Mouse (Mus musculus): ENCODE measurements around the gene Dsp.

Dsp gene

GRCm38 (mm10) chr13:38193406-38193805, 42.3 kb downstream of the Dsp start:
- no peak for DNase-seq (ENCODE audit: low read depth, low spot score)

- DNase-seq (ENCODE audit: low read depth, low spot score): no peak
Observed at GRCm38 (mm10) chr13:38201413-38201812, 50.3 kb downstream of the Dsp start.

- DNase-seq (ENCODE audit: low read depth, low spot score): no peak
Observed at GRCm38 (mm10) chr13:38204171-38204570, 53.1 kb downstream of the Dsp start.

- DNase-seq (ENCODE audit: low read depth, low spot score): peak; percentile 90
Observed at GRCm38 (mm10) chr13:38204702-38205482, 53.8 kb downstream of the Dsp start, which contains the start of gene Snrnp48. Snrnp48 (plus strand) TSS chr13:38204938.

- no peak for DNase-seq (ENCODE audit: low read depth, low spot score)
Observed at GRCm38 (mm10) chr13:38211122-38211521, 60.0 kb downstream of the Dsp start.

GRCm38 (mm10) chr13:38218686-38219085, 67.6 kb downstream of the Dsp start:
- DNase-seq (ENCODE audit: low read depth, low spot score): no peak

GRCm38 (mm10) chr13:38220331-38220730, 69.2 kb downstream of the Dsp start:
- DNase-seq (ENCODE audit: low read depth, low spot score): peak; percentile 20

GRCm38 (mm10) chr13:38230177-38230821, 79.2 kb downstream of the Dsp start:
- DNase-seq (ENCODE audit: low read depth, low spot score): no peak

- DNase-seq (ENCODE audit: low read depth, low spot score): no peak
Observed at GRCm38 (mm10) chr13:38232411-38232810, 81.3 kb downstream of the Dsp start.

GRCm38 (mm10) chr13:38232856-38233625, 81.9 kb downstream of the Dsp start:
- no peak for DNase-seq (ENCODE audit: low read depth, low spot score)

GRCm38 (mm10) chr13:38234651-38235050, 83.6 kb downstream of the Dsp start:
- no peak for DNase-seq (ENCODE audit: low read depth, low spot score)

- DNase-seq (ENCODE audit: low read depth, low spot score): peak; percentile 29
Observed at GRCm38 (mm10) chr13:38235370-38235769, 84.3 kb downstream of the Dsp start.

- DNase-seq (ENCODE audit: low read depth, low spot score): no peak
Observed at GRCm38 (mm10) chr13:38248151-38248550, 97.1 kb downstream of the Dsp start.

Data from 3T3-L1 (cell line).